Mouse (Mus musculus): ENCODE data around the gene Cdhr3. TPM values are rescaled to one million over a fixed set of nuclear protein-coding genes. Genes with fewer than 3 reads are reported as not detected.

Gene Cdhr3
- polyA plus RNA-seq, 1 experiment from 2014 or later: not detected

DNA sequence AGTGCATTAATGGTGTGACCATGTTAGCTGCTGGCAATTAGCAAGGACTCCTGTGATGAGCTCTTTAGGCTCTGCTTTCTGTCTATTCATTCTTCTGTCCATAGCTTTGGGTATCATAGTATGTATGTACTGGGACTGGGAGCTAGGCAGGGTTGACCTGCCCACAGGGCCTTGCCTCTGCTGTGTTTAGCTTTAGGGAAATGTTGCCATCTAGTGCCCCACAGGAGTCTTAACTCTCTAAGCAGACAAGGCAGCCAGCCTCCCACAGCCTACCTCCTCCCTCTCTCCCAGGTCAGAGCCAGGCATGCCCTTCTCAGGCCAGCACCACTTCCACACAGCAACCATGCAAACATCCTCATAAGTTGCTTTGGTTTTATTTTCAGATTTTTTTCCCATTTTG lies 16.9 kb upstream of the Cdhr3 start:
- Histone ChIP-seq H3K27me3 (no peaks in the 10 kb centered on the region), H3K27ac (no peak overlapping the region), H3K4me3 (replicated peaks) (no peak overlapping the region), H3K4me1 (replicated peaks) (peaks cover 29% of the 10 kb centered on the region), H3K9me3 (no peaks in the 10 kb centered on the region), H3K36me3 (no peaks in the 10 kb centered on the region), H3K4me2 (replicated peaks) (no peak overlapping the region), H3K9ac (replicated peaks) (no peak overlapping the region)
- ATAC-seq: peak; percentile 69

DNA sequence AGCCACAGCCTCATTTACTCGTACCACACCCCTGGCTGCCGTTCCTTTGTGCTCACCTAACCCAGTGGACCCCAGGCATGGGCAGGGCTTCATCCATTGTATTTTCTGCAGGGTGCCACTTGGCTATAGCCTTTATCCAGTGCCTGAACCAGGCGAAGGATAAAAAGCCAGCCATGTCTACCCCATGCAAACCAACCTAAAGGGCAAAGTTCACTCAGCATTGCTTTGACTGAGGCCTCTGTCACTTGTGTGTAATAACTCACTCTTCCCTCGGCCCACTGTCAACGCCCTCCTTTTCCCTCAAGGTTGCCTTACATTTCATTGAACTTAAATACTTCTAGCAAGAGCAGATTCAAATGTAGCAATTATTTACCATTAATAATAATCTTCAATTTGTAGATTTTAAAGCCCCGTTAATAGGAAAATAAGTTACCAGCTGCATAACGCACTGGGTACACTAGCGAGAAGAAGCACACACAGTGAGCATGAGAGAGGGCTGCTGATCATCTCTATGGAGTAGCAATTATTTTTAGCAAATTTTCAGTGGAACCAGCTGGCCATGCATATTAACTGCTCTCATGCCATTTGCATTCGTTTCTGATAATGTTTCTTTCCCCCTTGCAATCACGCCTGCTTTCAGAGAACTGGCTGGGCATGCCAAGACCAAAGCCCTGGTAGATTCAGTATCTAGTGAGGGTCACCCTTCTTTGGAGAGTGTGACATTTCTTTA lies 13.9 kb upstream of the Cdhr3 start:
- no peaks in the 10 kb centered on the region for H3K27me3 ChIP-seq
- no peaks in the 10 kb centered on the region for H3K9me3 ChIP-seq
- no peaks in the 10 kb centered on the region for H3K36me3 ChIP-seq
- peaks cover 31% of the 10 kb centered on the region for H3K4me1 ChIP-seq (replicated peaks)
- H3K4me2 ChIP-seq (replicated peaks): no peak overlapping the region
- H3K4me3 ChIP-seq (replicated peaks): no peak overlapping the region
- WGBS: 68% methylated on average over 10 of the region's 10 CpGs
- no peak overlapping the region for H3K9ac ChIP-seq (replicated peaks)
- no peak overlapping the region; the same call in 1 of the 2 replicates for H3K27ac ChIP-seq
- no peak for ATAC-seq

DNA sequence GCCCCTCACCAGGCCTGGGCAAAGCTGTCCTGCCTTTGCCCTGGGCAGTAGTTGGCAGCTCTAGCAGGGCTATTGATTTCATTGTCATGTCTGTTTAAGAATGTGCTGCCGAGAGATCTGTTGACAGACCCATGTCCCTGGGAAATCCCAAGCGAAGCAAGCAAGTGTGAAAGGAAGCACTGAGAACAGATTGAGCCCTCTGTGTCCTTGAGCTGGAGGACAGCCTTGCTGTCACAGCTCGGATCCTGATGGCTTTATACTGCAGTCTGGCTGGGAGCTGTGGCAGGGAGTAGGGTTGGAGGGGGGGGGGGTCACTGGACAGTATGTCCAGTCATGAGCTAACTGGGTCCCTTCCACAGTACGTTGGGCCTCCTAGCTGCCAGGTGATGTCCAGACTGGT lies 13.0 kb upstream of the Cdhr3 start:
- peaks cover 25% of the 10 kb centered on the region for H3K4me1 ChIP-seq (replicated peaks)
- no peak overlapping the region for H3K27ac ChIP-seq
- WGBS: 63% methylated on average over 4 of the region's 4 CpGs
- no peak overlapping the region for H3K4me3 ChIP-seq (replicated peaks)
- H3K27me3 ChIP-seq: no peaks in the 10 kb centered on the region
- no peak overlapping the region for H3K9ac ChIP-seq (replicated peaks)
- H3K36me3 ChIP-seq: no peaks in the 10 kb centered on the region
- no peak for ATAC-seq
- H3K9me3 ChIP-seq: no peaks in the 10 kb centered on the region
- no peak overlapping the region for H3K4me2 ChIP-seq (replicated peaks)

DNA sequence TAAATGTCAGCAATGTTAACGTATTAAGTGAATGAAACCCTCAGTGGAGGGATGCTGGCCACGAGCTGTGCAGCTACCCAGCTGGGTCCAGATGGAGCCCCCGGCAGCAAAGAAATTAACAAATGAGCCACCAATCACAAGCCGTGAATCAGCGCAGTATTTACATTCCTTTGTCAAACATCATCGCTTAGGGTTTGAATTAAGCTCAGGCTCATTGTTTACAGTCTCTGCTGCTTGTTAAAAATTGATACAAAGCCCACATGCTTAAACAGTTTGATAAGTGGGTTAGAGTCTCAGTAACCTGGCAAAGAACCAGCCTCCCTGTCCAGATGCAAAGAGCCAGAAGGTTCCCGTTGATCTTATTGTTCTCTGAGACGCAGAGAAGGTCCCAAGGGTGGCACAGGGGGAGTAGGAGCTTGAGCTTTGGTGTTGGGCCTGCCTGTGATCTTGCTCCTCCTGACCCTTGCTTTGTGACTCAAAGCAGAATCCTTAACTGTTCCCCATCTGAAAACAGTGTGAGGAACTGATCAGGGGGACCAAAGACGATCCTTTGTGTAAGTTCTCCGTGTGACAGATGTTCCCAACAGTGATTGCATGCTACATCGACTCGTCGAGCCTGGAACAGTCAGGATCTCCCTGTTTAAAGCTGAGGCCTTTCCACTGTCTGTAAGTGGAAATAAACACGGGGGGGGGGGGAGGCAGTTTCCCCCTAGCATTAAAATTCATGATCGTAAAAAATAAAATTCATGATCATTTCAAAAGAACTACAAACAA lies 9.9 kb upstream of the Cdhr3 start:
- no peak overlapping the region for H3K4me2 ChIP-seq (replicated peaks)
- H3K9ac ChIP-seq (replicated peaks): no peak overlapping the region
- WGBS: 31% methylated on average over 15 of the region's 15 CpGs

DNA sequence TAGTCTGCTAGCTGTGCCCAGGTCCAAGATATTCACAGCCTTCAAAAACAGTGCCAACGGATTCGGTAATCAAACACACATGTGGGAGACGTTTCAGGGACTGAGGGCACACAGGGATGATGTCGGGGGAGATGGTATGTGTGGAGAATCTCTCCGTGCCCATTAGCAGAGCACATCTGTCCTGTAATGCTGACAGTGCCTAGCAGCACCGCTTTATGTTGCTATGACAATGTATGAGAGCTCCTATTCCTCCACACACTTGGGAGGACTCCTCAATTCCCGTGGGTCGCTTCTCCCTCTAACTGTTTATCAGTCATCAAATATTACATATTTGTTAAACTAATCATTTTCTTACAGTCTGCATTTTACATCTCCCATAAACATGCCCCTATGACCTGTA lies 9.0 kb upstream of the Cdhr3 start:
- no peak for ATAC-seq
- H3K9ac ChIP-seq (replicated peaks): no peak overlapping the region
- 75% methylated on average over 8 of the region's 8 CpGs for WGBS
- 0 out of 2 replicates have a peak overlapping the region, but pooled peaks have one; percentile 28 for H3K27ac ChIP-seq
- H3K4me3 ChIP-seq (replicated peaks): no peak overlapping the region
- no peaks in the 10 kb centered on the region for H3K27me3 ChIP-seq
- no peaks in the 10 kb centered on the region for H3K9me3 ChIP-seq
- no peaks in the 10 kb centered on the region for H3K36me3 ChIP-seq
- peaks cover 22% of the 10 kb centered on the region for H3K4me1 ChIP-seq (replicated peaks)
- H3K4me2 ChIP-seq (replicated peaks): no peak overlapping the region

More for the DNA sequence above, 9.9 kb upstream of the Cdhr3 start:
- Histone ChIP-seq H3K27me3 (no peaks in the 10 kb centered on the region), H3K4me3 (replicated peaks) (no peak overlapping the region), H3K9me3 (no peaks in the 10 kb centered on the region), H3K36me3 (no peaks in the 10 kb centered on the region), H3K4me1 (replicated peaks) (peaks cover 22% of the 10 kb centered on the region), H3K27ac (peak overlapping the region; percentile 77)
- peak; percentile 74 for ATAC-seq

DNA sequence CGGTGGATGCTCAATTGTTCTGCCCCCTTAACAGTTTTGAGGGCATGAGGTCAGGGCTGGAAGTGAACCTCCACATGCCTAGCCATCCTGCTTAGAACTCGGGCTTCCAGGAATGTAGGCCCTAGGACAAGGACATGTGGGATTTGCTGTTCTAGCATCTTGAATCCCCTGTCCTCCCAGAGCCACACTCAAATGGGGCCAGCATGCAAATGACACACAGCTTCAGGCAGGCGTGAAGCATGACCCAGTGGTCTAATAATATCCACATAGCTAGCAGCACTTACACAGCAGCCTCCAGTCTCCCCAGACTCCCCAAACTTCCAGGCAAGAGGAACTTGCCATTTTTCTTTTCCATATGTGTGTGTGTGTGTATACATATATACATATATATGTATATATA lies 3.3 kb upstream of the Cdhr3 start:
- Histone ChIP-seq H3K4me2 (replicated peaks) (no peak overlapping the region), H3K27ac (no peak overlapping the region), H3K9me3 (no peaks in the 10 kb centered on the region), H3K9ac (replicated peaks) (no peak overlapping the region), H3K27me3 (no peaks in the 10 kb centered on the region), H3K4me1 (replicated peaks) (no peaks in the 10 kb centered on the region), H3K36me3 (no peaks in the 10 kb centered on the region), H3K4me3 (replicated peaks) (no peak overlapping the region)
- ATAC-seq: no peak
- WGBS: 62% methylated on average over 3 of the region's 3 CpGs

DNA sequence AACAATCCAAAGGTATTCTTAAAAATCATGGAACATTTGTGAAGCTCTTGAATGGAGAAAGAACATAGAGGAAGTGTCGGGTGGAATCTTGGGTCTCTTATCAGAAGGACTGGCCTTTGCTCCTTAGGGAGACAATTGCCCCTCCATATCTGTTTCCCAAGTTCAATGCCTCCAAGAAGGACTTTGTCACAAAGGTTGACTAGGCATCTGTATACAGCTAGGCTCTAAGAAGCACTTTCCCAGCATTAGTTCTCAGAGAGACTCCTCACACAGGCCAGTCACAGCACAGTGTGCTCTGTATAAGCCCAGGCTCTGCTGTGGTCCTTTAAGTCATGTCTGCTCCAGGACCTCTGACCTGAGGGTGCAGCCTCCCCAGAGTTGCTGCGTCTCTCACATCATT lies 479 bp downstream of the Cdhr3 start:
- H3K9me3 ChIP-seq: no peaks in the 10 kb centered on the region
- no peak overlapping the region for H3K9ac ChIP-seq (replicated peaks)
- no peaks in the 10 kb centered on the region for H3K36me3 ChIP-seq
- ATAC-seq: no peak
- H3K4me1 ChIP-seq (replicated peaks): no peaks in the 10 kb centered on the region
- H3K4me3 ChIP-seq (replicated peaks): no peak overlapping the region
- H3K27ac ChIP-seq: no peak overlapping the region
- H3K27me3 ChIP-seq: no peaks in the 10 kb centered on the region
- H3K4me2 ChIP-seq (replicated peaks): no peak overlapping the region
- 89% methylated on average over 2 of the region's 2 CpGs for WGBS

DNA sequence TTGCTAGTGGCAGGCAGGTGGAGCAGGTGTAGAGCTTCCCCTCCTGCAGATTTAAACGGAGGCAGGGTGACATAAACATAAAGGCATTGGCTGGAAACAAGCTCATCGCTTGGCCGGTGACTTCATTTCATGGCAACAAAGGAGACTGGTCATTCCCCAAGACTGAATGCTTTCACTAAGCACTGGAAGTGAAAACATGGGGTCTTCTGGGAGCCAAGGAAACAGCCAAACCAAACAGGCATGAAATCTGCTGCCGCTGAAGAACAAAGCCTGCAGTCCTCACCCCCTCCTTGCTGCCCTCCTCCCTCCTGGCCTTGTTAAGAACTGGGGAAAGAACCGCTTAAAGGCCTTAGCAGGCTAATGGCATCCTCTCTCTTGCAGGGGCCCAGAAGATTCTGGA lies 6.5 kb downstream of the Cdhr3 start:
- Histone ChIP-seq H3K4me1 (replicated peaks) (peaks cover 22% of the 10 kb centered on the region), H3K36me3 (no peaks in the 10 kb centered on the region), H3K4me3 (replicated peaks) (no peak overlapping the region), H3K9me3 (no peaks in the 10 kb centered on the region), H3K9ac (replicated peaks) (no peak overlapping the region), H3K4me2 (replicated peaks) (no peak overlapping the region), H3K27me3 (0 out of 2 replicates have a peak, but pooled peaks cover 4% of the 10 kb centered on the region), H3K27ac (peak overlapping the region; percentile 16; the same call in 1 of the 2 replicates)
- peak; percentile 71 for ATAC-seq
- 7% methylated on average over 5 of the region's 5 CpGs for whole genome bisulfite sequencing

DNA sequence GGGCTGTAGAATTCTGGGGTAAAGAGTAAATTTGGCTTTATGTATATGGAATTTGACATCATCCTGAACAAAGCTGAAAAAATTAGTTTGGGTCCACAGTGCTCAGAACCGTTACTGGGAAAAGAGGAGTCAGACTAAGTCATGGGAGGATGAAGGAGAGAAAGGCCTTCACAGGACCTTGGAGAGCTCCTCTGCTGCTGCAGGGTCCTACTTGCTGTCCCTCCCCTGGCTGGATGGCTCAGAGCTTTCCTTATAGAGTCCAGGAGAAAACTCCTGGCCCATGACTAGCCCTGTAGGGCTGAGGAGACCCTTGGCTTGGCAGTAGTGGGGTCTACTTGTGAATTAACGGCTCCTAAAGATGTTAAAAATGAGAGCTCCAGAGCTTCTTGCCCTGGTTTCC lies 8.0 kb downstream of the Cdhr3 start:
- no peaks in the 10 kb centered on the region for H3K36me3 ChIP-seq
- H3K27me3 ChIP-seq: peaks cover 14% of the 10 kb centered on the region; the same call in 1 of the 2 replicates
- H3K4me3 ChIP-seq (replicated peaks): no peak overlapping the region

DNA sequence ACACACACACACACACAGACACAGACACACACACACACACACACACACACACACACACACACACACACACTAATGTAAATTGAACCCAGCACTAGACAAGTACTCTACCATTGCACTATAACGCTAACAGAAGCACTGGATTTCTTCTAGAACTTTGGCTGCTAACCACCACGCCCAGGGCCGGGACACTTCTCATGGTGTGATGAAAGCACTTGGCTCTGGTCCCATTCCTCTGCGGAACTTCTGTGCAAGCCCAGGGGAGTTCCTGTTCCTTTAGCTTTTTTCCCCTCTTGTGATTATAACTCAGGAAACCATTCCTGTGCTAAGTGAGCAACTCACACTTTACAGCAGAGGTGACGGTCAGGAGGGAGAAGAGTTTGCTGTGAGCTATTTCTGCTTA lies 9.3 kb downstream of the Cdhr3 start:
- Histone ChIP-seq H3K36me3 (no peaks in the 10 kb centered on the region), H3K9me3 (no peaks in the 10 kb centered on the region), H3K4me1 (replicated peaks) (peaks cover 22% of the 10 kb centered on the region), H3K27me3 (peaks cover 14% of the 10 kb centered on the region; the same call in 1 of the 2 replicates), H3K27ac (no peak overlapping the region), H3K4me2 (replicated peaks) (no peak overlapping the region), H3K9ac (replicated peaks) (no peak overlapping the region), H3K4me3 (replicated peaks) (no peak overlapping the region)
- ATAC-seq: no peak
- WGBS: 74% methylated on average over 5 of the region's 5 CpGs

More for the DNA sequence above, 8.0 kb downstream of the Cdhr3 start:
- no peak for ATAC-seq
- Histone ChIP-seq H3K9ac (replicated peaks) (no peak overlapping the region), H3K27ac (no peak overlapping the region), H3K9me3 (no peaks in the 10 kb centered on the region), H3K4me2 (replicated peaks) (no peak overlapping the region), H3K4me1 (replicated peaks) (peaks cover 22% of the 10 kb centered on the region)
- 48% methylated on average over 2 of the region's 2 CpGs for WGBS

DNA sequence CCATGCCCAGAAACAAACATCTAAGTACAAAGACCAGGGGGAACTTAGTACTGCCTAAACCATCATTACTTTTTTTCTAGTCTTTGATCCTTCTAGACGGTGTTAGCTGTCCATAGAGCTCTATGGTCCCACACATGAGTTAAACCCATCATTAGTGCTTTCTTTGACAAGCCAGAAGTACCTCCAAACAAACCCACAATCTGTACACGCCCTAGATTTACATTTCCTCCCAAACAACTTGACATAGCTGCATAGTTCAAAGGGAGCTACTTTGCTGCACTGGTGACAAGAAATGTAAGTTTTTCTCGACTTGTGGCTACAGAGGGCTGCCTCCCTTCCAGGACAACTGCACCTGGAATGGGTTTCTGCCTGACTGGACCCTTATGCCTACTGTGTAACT lies 16.4 kb downstream of the Cdhr3 start:
- WGBS: 75% methylated on average over 3 of the region's 3 CpGs
- H3K27me3 ChIP-seq: peaks cover 10% of the 10 kb centered on the region; the same call in 1 of the 2 replicates
- H3K4me3 ChIP-seq (replicated peaks): no peak overlapping the region
- H3K36me3 ChIP-seq: no peaks in the 10 kb centered on the region
- no peak overlapping the region for H3K27ac ChIP-seq
- H3K4me1 ChIP-seq (replicated peaks): peaks cover 24% of the 10 kb centered on the region
- no peaks in the 10 kb centered on the region for H3K9me3 ChIP-seq
- no peak overlapping the region for H3K9ac ChIP-seq (replicated peaks)
- ATAC-seq: no peak
- H3K4me2 ChIP-seq (replicated peaks): no peak overlapping the region

DNA sequence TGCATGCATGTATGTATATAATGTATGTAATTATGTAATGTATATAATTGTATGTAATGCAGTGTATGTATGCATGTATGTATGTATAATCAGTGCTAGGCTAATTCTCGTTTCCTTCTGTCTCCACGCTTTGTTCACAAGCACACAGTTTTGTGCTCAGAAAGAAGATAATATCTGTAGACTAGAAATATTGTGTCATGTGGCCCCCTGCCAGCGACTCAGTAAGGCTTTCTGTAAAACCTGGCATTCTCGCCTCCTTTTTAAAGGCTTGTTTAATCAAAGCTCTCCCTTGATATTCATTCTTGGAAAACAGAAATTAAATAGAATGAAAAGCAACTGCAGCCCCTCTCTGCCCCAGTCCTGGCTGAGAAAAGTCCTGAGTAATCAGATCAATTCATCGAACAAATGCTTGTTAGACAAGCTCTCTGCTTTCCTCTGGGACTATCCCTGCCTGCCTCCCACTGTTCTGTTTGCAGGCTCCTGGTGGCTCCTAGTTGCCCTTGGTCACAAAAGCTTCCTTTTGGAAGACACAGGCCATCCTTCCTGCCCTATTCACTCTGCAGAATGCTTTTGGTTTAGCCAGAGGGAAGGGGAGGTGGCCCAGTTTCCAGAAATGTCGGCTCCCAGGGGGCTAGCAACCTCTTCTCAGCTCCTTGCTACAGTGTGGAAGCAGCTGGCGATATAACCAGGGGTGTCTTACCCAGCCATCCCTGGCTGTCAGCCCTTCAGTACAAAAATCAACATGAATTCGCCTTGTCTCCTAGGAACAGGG lies 20.6 kb downstream of the Cdhr3 start:
- WGBS: 26% methylated on average over 8 of the region's 8 CpGs

More for the DNA sequence above, 20.6 kb downstream of the Cdhr3 start:
- Histone ChIP-seq H3K9ac (replicated peaks) (0 out of 2 replicates have a peak overlapping the region, but pooled peaks have one; percentile 15), H3K4me1 (replicated peaks) (peaks cover 24% of the 10 kb centered on the region), H3K4me3 (replicated peaks) (no peak overlapping the region), H3K27me3 (no peaks in the 10 kb centered on the region), H3K36me3 (no peaks in the 10 kb centered on the region), H3K4me2 (replicated peaks) (no peak overlapping the region), H3K27ac (peak overlapping the region; percentile 77), H3K9me3 (no peaks in the 10 kb centered on the region)
- ATAC-seq: peak; percentile 63
